Mouse (Mus musculus) liver, embryonic 15.5 days (tissue): ENCODE data around the gene Actl11. TPM values are rescaled to one million over a fixed set of nuclear protein-coding genes. Genes with fewer than 3 reads are reported as not detected.

Experiments
- ATAC-seq: fragments of 200-750 bp; cut with Nextera tagmentation; 2 replicates; pipeline ENCODE4 v1.8.0; 2017; ENCODE audit warnings: moderate number of reproducible peaks, mild to moderate bottlenecking, moderate library complexity; ENCODE audit not compliant: insufficient read depth
- H3K27ac ChIP-seq: fragments of 300-500 bp; sonication (generic); replicated peaks from 2 replicates; pipeline ENCODE4 v1.5.1; 2015; ENCODE audit warnings: mild to moderate bottlenecking, inconsistent platforms
- H3K27me3 ChIP-seq: fragments of 300-500 bp; sonication (generic); 2 replicates; pipeline ENCODE4 v1.6.1; 2015; ENCODE audit warnings: mild to moderate bottlenecking, inconsistent platforms
- H3K36me3 ChIP-seq: fragments of 300-500 bp; sonication (generic); replicated peaks from 2 replicates; pipeline ENCODE4 v1.6.1; 2015; ENCODE audit warnings: moderate library complexity, mild to moderate bottlenecking, inconsistent platforms
- H3K4me1 ChIP-seq: fragments of 300-500 bp; sonication (generic); replicated peaks from 2 replicates; pipeline ENCODE4 v1.6.1; 2015; ENCODE audit warnings: inconsistent platforms
- H3K4me2 ChIP-seq: fragments of 300-500 bp; sonication (generic); 2 replicates; pipeline ENCODE4 v1.6.1; 2015; ENCODE audit warnings: moderate library complexity, mild to moderate bottlenecking, inconsistent platforms
- H3K4me3 ChIP-seq: fragments of 300-500 bp; sonication (generic); replicated peaks from 2 replicates; pipeline ENCODE4 v1.5.1; 2015; ENCODE audit warnings: mild to moderate bottlenecking, inconsistent platforms
- H3K9ac ChIP-seq: fragments of 300-500 bp; sonication (generic); 2 replicates; pipeline ENCODE4 v1.6.1; 2015; ENCODE audit warnings: moderate library complexity, mild to moderate bottlenecking, inconsistent platforms
- H3K9me3 ChIP-seq: fragments of 300-500 bp; sonication (generic); replicated peaks from 2 replicates; pipeline ENCODE4 v1.6.1; 2016; ENCODE audit warnings: inconsistent platforms
- WGBS: fragments of 180-500 bp; shearing (Covaris S2); methylation state at CpG from one replicate; pipeline ENCODE4 v1.1.7; 2015; ENCODE audit warnings: mixed read lengths; ENCODE audit not compliant: insufficient replicate concordance; 5-methylcytosine and 5-hydroxymethylcytosine counted together
- polyA plus RNA-seq: library from polyadenylated mRNA; unstranded; fragments of >200 nt; fragmentation: Nextera tagmentation; extraction: Ambion mirVana; gene quantifications from 2 replicates; pipeline ENCODE4 v1.2.1, GENCODE M21; 2015

The Actl11 gene
- polyA plus RNA-seq, 1 experiment from 2014 or later = not detected

GRCm38 (mm10) chr9:107978815-107979214 is 50.5 kb downstream of the Actl11 start:
- H3K9me3 ChIP-seq = no peaks in the 10 kb centered on the region
- H3K4me1 ChIP-seq = peaks cover 94% of the 10 kb centered on the region
- no peak overlapping the region for H3K9ac ChIP-seq
- WGBS = 92% methylated on average over 12 of the region's 12 CpGs
- H3K27ac ChIP-seq = peak overlapping the region; percentile 97; the same call in 1 of the 2 replicates
- H3K4me2 ChIP-seq = no peak overlapping the region
- H3K4me3 ChIP-seq = no peak overlapping the region
- no peaks in the 10 kb centered on the region for H3K27me3 ChIP-seq
- ATAC-seq = no peak
- peaks cover 77% of the 10 kb centered on the region for H3K36me3 ChIP-seq

Other genes starting within 250 kb of the Actl11 start
- 1.2 and 1.3 TPM in 2 replicates for gene Gnat1, start 248.8 kb upstream of the Actl11 start, polyA plus RNA-seq
- gene Sema3f, start 218.0 kb upstream of the Actl11 start, polyA plus RNA-seq = 0.76 and 0.92 TPM in 2 replicates
- gene Rbm5, start 157.5 kb upstream of the Actl11 start, polyA plus RNA-seq = 63.8 and 72.0 TPM in 2 replicates
- 26.1 and 27.7 TPM in 2 replicates for gene Rbm6, start 55.2 kb upstream of the Actl11 start, polyA plus RNA-seq
- 3.9 and 5.0 TPM in 2 replicates for gene Mon1a, start 40.3 kb upstream of the Actl11 start, polyA plus RNA-seq
- 0.85 and 1.4 TPM in 2 replicates for gene Mst1r, start 21.6 kb upstream of the Actl11 start, polyA plus RNA-seq
- 0.08 and 0.09 TPM in 2 replicates for gene Camkv, start 7.2 kb downstream of the Actl11 start, polyA plus RNA-seq
- 12.6 and 14.6 TPM in 2 replicates for gene Traip, start 21.7 kb downstream of the Actl11 start, polyA plus RNA-seq
- gene Uba7, start 47.0 kb downstream of the Actl11 start, polyA plus RNA-seq = 55.7 and 60.1 TPM in 2 replicates
- 0.54 and 0.66 TPM in 2 replicates for gene Gm20661, start 54.6 kb downstream of the Actl11 start, polyA plus RNA-seq
- gene Inka1, start 57.4 kb downstream of the Actl11 start, polyA plus RNA-seq = 50.5 and 50.8 TPM in 2 replicates
- gene Cdhr4, start 64.0 kb downstream of the Actl11 start, polyA plus RNA-seq = 1.1 and 1.5 TPM in 2 replicates
- not detected in 2 replicates for gene Gm20662, start 67.9 kb downstream of the Actl11 start, polyA plus RNA-seq
- 35.3 and 45.1 TPM in 2 replicates for gene Ip6k1, start 74.0 kb downstream of the Actl11 start, polyA plus RNA-seq
- 15.3 and 16.3 TPM in 2 replicates for gene Gmppb, start 120.8 kb downstream of the Actl11 start, polyA plus RNA-seq
- gene Amigo3, start 124.7 kb downstream of the Actl11 start, polyA plus RNA-seq = 1.5 and 1.8 TPM in 2 replicates
- 41.1 and 51.2 TPM in 2 replicates for gene Mst1, start 152.0 kb downstream of the Actl11 start, polyA plus RNA-seq
- gene Rnf123, start 154.9 kb downstream of the Actl11 start, polyA plus RNA-seq = 100 and 123 TPM in 2 replicates
- gene Apeh, start 166.1 kb downstream of the Actl11 start, polyA plus RNA-seq = 194 and 242 TPM in 2 replicates